In genomic region chr8:81707436-81707835, GRCm38 (mm10) we compare ENCODE assay signal across 12 mouse cellular contexts.
"Had no signal": no experiment of that assay in that cellular context is flagged by ENCODE, and none has a peak within 500 bp of the region (broad histone marks: within the 10 kb centered on the region; RNA-seq: fewer than 3 reads in every experiment).

No protein-coding gene starts in this region.

- H3K27ac ChIP-seq: layer of hippocampus, adult 2 months; left cerebral cortex, adult 2 months; limb, embryonic 12.5 days; liver, embryonic 14.5 days; midbrain, embryonic 12.5 days had no signal

- DNase-seq: kidney, adult 2 months; kidney, postnatal 10 days; kidney, postnatal 4 days; liver; lung, adult 18-20 months; right cerebral cortex, postnatal 14 days; thymus, postnatal 4 days had no signal

- H3K4me2 ChIP-seq: limb, embryonic 12.5 days; midbrain, embryonic 12.5 days had no signal

- H3K36me3 ChIP-seq: limb, embryonic 12.5 days; midbrain, embryonic 12.5 days had no signal

- H3K27me3 ChIP-seq: limb, embryonic 12.5 days; midbrain, embryonic 12.5 days had no signal

- H3K9me3 ChIP-seq: limb, embryonic 12.5 days; midbrain, embryonic 12.5 days had no signal

- H3K4me3 ChIP-seq: layer of hippocampus, adult 2 months; left cerebral cortex, adult 2 months; limb, embryonic 12.5 days; midbrain, embryonic 12.5 days had no signal

- H3K4me1 ChIP-seq: limb, embryonic 12.5 days; midbrain, embryonic 12.5 days had no signal

- H3K9ac ChIP-seq: limb, embryonic 12.5 days; liver, embryonic 14.5 days; midbrain, embryonic 12.5 days had no signal
